Mouse (Mus musculus): Measurements from ENCODE around the gene Mettl21c. TPM values are rescaled to one million over a fixed set of nuclear protein-coding genes. Genes with fewer than 3 reads are reported as not detected.
"Not testable (repeated sequence)": the region's sequence is repeated elsewhere in the genome, so short reads cannot be mapped to it uniquely, and the experiment has no call there.

Mettl21c gene
- polyA plus RNA-seq (2012; ENCODE audit: insufficient read depth, insufficient read length, missing spikeins), result not detected in 2 replicates

GRCm38 (mm10) chr1:44019934-44020333 is at the start of gene Mettl21c:
Gene Mettl21c (minus strand): TSS chr1:44020034.
- no peak within 1 kb of the TSS for H3K27ac ChIP-seq (ENCODE audit: insufficient read depth, low read depth, low read length)
- no peak within 1 kb of the TSS for H3K4me3 ChIP-seq (ENCODE audit: insufficient read depth, low read length)
- H3K4me1 ChIP-seq (ENCODE audit: control insufficient read depth, insufficient read depth, low read length), result no peaks in the 10 kb centered on the region
- TF ChIP-seq POLR2A (IDR thresholded peaks at IDR 0.05; ENCODE audit: borderline replicate concordance, low read depth, low read length), result no peak
- TF ChIP-seq CTCF (IDR thresholded peaks at IDR 0.05; ENCODE audit: low read depth, low read length), result no peak

GRCm38 (mm10) chr1:44064625-44065024 is 44.8 kb upstream of the Mettl21c start:
- H3K4me3 ChIP-seq (ENCODE audit: insufficient read depth, low read length), result no peak overlapping the region
- TF ChIP-seq CTCF (IDR thresholded peaks at IDR 0.05; ENCODE audit: low read depth, low read length) (no peak), POLR2A (IDR thresholded peaks at IDR 0.05; ENCODE audit: borderline replicate concordance, low read depth, low read length) (no peak)

GRCm38 (mm10) chr1:44063439-44063838 is 43.6 kb upstream of the Mettl21c start:
- Histone ChIP-seq H3K4me1 (ENCODE audit: control insufficient read depth, insufficient read depth, low read length) (no peaks in the 10 kb centered on the region), H3K4me3 (ENCODE audit: insufficient read depth, low read length) (no peak overlapping the region), H3K27ac (ENCODE audit: insufficient read depth, low read depth, low read length) (no peak overlapping the region)
- no peak for TF ChIP-seq CTCF (IDR thresholded peaks at IDR 0.05; ENCODE audit: low read depth, low read length)
- TF ChIP-seq POLR2A (IDR thresholded peaks at IDR 0.05; ENCODE audit: borderline replicate concordance, low read depth, low read length), result no peak

More at GRCm38 (mm10) chr1:44064625-44065024, 44.8 kb upstream of the Mettl21c start:
- H3K27ac ChIP-seq (ENCODE audit: insufficient read depth, low read depth, low read length), result no peak overlapping the region
- no peaks in the 10 kb centered on the region; the same call in 1 of the 2 replicates for H3K4me1 ChIP-seq (ENCODE audit: control insufficient read depth, insufficient read depth, low read length)

GRCm38 (mm10) chr1:44061836-44062235 is 42.0 kb upstream of the Mettl21c start, which contains the start of gene Gm8251:
Gene Gm8251 (minus strand): TSS chr1:44061936.
- Histone ChIP-seq H3K4me3 (ENCODE audit: insufficient read depth, low read length) (no peak within 1 kb of the TSS), H3K4me1 (ENCODE audit: control insufficient read depth, insufficient read depth, low read length) (no peaks in the 10 kb centered on the region), H3K27ac (ENCODE audit: insufficient read depth, low read depth, low read length) (no peak within 1 kb of the TSS)
- TF ChIP-seq POLR2A (IDR thresholded peaks at IDR 0.05; ENCODE audit: borderline replicate concordance, low read depth, low read length) (no peak), CTCF (IDR thresholded peaks at IDR 0.05; ENCODE audit: low read depth, low read length) (no peak)

- TF ChIP-seq CTCF (IDR thresholded peaks at IDR 0.05; ENCODE audit: low read depth, low read length) (no peak), POLR2A (IDR thresholded peaks at IDR 0.05; ENCODE audit: borderline replicate concordance, low read depth, low read length) (no peak)
- Histone ChIP-seq H3K4me1 (ENCODE audit: control insufficient read depth, insufficient read depth, low read length) (no peaks in the 10 kb centered on the region), H3K4me3 (ENCODE audit: insufficient read depth, low read length) (no peak overlapping the region), H3K27ac (ENCODE audit: insufficient read depth, low read depth, low read length) (no peak overlapping the region)
These were observed 38.0 kb upstream of the Mettl21c start for GRCm38 (mm10) chr1:44057805-44058204.

GRCm38 (mm10) chr1:44046556-44046955 is 26.7 kb upstream of the Mettl21c start:
- Histone ChIP-seq H3K27ac (ENCODE audit: insufficient read depth, low read depth, low read length) (no peak overlapping the region), H3K4me1 (ENCODE audit: control insufficient read depth, insufficient read depth, low read length) (no peaks in the 10 kb centered on the region), H3K4me3 (ENCODE audit: insufficient read depth, low read length) (no peak overlapping the region)
- no peak for TF ChIP-seq CTCF (IDR thresholded peaks at IDR 0.05; ENCODE audit: low read depth, low read length)
- no peak for TF ChIP-seq POLR2A (IDR thresholded peaks at IDR 0.05; ENCODE audit: borderline replicate concordance, low read depth, low read length)

GRCm38 (mm10) chr1:44045689-44046088 is 25.9 kb upstream of the Mettl21c start:
- H3K4me1 ChIP-seq (ENCODE audit: control insufficient read depth, insufficient read depth, low read length); H3K4me3 ChIP-seq (ENCODE audit: insufficient read depth, low read length); H3K27ac ChIP-seq (ENCODE audit: insufficient read depth, low read depth, low read length): not testable (repeated sequence)

GRCm38 (mm10) chr1:44042555-44042915 is 22.7 kb upstream of the Mettl21c start:
- TF ChIP-seq CTCF (IDR thresholded peaks at IDR 0.05; ENCODE audit: low read depth, low read length) (no peak), POLR2A (IDR thresholded peaks at IDR 0.05; ENCODE audit: borderline replicate concordance, low read depth, low read length) (no peak)
- Histone ChIP-seq H3K4me3 (ENCODE audit: insufficient read depth, low read length) (peak overlapping the region; percentile 58), H3K4me1 (ENCODE audit: control insufficient read depth, insufficient read depth, low read length) (0 out of 2 replicates have a peak, but pooled peaks cover 2% of the 10 kb centered on the region), H3K27ac (ENCODE audit: insufficient read depth, low read depth, low read length) (no peak overlapping the region)

GRCm38 (mm10) chr1:44041797-44042554 is 22.1 kb upstream of the Mettl21c start:
- peak overlapping the region; percentile 58 for H3K4me3 ChIP-seq (ENCODE audit: insufficient read depth, low read length)
- 0 out of 2 replicates have a peak, but pooled peaks cover 2% of the 10 kb centered on the region for H3K4me1 ChIP-seq (ENCODE audit: control insufficient read depth, insufficient read depth, low read length)
- TF ChIP-seq CTCF (IDR thresholded peaks at IDR 0.05; ENCODE audit: low read depth, low read length) (no peak), POLR2A (IDR thresholded peaks at IDR 0.05; ENCODE audit: borderline replicate concordance, low read depth, low read length) (no peak)
- H3K27ac ChIP-seq (ENCODE audit: insufficient read depth, low read depth, low read length), result no peak overlapping the region

GRCm38 (mm10) chr1:44032948-44033347 is 13.1 kb upstream of the Mettl21c start:
- no peak for TF ChIP-seq POLR2A (IDR thresholded peaks at IDR 0.05; ENCODE audit: borderline replicate concordance, low read depth, low read length)
- TF ChIP-seq CTCF (IDR thresholded peaks at IDR 0.05; ENCODE audit: low read depth, low read length), result no peak
- Histone ChIP-seq H3K4me1 (ENCODE audit: control insufficient read depth, insufficient read depth, low read length) (no peaks in the 10 kb centered on the region), H3K27ac (ENCODE audit: insufficient read depth, low read depth, low read length) (no peak overlapping the region), H3K4me3 (ENCODE audit: insufficient read depth, low read length) (no peak overlapping the region)
